Mouse (Mus musculus) testis, postnatal 10 days (tissue): ENCODE measurements around the gene Shf.
"Not testable (repeated sequence)": the region's sequence is repeated elsewhere in the genome, so short reads cannot be mapped to it uniquely, and the experiment has no call there.

Experiments used
- DNase-seq: peaks from one replicate; pipeline ENCODE4 v3.0.0; 2021; ENCODE audit warnings: low spot score

Gene Shf

GRCm38 (mm10) chr2:122348531-122349131 is 20.3 kb downstream of the Shf start:
- peak; percentile 95 for DNase-seq

GRCm38 (mm10) chr2:122347257-122347656 is 21.7 kb downstream of the Shf start:
- DNase-seq, result no peak

GRCm38 (mm10) chr2:122346164-122346563 is 22.8 kb downstream of the Shf start:
- DNase-seq, result not testable (repeated sequence)

GRCm38 (mm10) chr2:122345106-122345893 is 23.7 kb downstream of the Shf start:
- DNase-seq, result no peak

GRCm38 (mm10) chr2:122337291-122337690 is 31.7 kb downstream of the Shf start:
- DNase-seq, result no peak

GRCm38 (mm10) chr2:122334170-122334569 is 34.8 kb downstream of the Shf start:
- DNase-seq, result peak; percentile 71

- no peak for DNase-seq
Observed at GRCm38 (mm10) chr2:122332222-122332621, 36.7 kb downstream of the Shf start.

GRCm38 (mm10) chr2:122330317-122330716 is 38.6 kb downstream of the Shf start:
- not testable (repeated sequence) for DNase-seq

- no peak for DNase-seq
Observed at GRCm38 (mm10) chr2:122327986-122328385, 41.0 kb downstream of the Shf start.

- DNase-seq, result no peak
Observed at GRCm38 (mm10) chr2:122325361-122325760, 43.6 kb downstream of the Shf start.

- DNase-seq, result no peak
Observed at GRCm38 (mm10) chr2:122324586-122324985, 44.4 kb downstream of the Shf start.

- DNase-seq, result no peak
Observed at GRCm38 (mm10) chr2:122323960-122324359, 45.0 kb downstream of the Shf start.

GRCm38 (mm10) chr2:122317384-122317783 is 51.6 kb downstream of the Shf start:
- no peak for DNase-seq

- no peak for DNase-seq
Observed at GRCm38 (mm10) chr2:122315372-122315771, 53.6 kb downstream of the Shf start, which contains the start of gene Duox1. Gene Duox1, plus strand, starts transcription at chr2:122315672.

GRCm38 (mm10) chr2:122313536-122313935 is 55.4 kb downstream of the Shf start, which contains the start of gene Duoxa1:
Gene Duoxa1, minus strand, starts transcription at chr2:122313730.
- no peak for DNase-seq

- peak; percentile 84 for DNase-seq
Observed at GRCm38 (mm10) chr2:122312722-122313417, 56.1 kb downstream of the Shf start.

GRCm38 (mm10) chr2:122311561-122311960 is 57.4 kb downstream of the Shf start:
- no peak for DNase-seq

GRCm38 (mm10) chr2:122309647-122310046 is 59.3 kb downstream of the Shf start:
- no peak for DNase-seq

GRCm38 (mm10) chr2:122306184-122306583 is 62.8 kb downstream of the Shf start:
- DNase-seq, result no peak

GRCm38 (mm10) chr2:122305097-122305892 is 63.7 kb downstream of the Shf start:
- no peak for DNase-seq

GRCm38 (mm10) chr2:122304544-122304943 is 64.4 kb downstream of the Shf start:
- DNase-seq, result no peak
